Mouse (Mus musculus): ENCODE data around the gene Zfp804a. TPM values are rescaled to one million over a fixed set of nuclear protein-coding genes. Genes with fewer than 3 reads are reported as not detected.

Gene Zfp804a
- polyA plus RNA-seq, 1 experiment from 2014 or later, result 0.64 TPM

DNA sequence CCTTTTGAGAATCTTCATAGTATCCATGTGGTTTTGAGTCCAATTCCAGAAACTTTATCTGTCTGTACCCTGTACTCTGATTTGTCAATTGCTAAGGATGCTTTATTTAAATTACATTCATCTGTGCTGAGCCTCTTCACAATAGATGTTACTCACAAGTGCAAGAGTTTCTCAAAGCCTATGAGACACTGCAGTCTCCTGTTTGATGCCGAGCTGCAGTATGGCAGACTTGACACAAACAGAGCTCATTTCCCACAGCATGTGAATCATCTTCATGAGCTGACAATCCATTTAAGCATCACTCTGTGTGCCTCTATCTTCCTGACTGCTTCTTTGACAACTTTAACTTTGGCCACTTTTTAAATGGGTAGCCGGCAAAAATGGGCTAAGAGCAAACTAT, 60.6 kb downstream of the Zfp804a start:
- Histone ChIP-seq H3K27ac (ENCODE audit: poor library complexity, severe bottlenecking) (no peak overlapping the region), H3K4me2 (no peak overlapping the region), H3K36me3 (no peaks in the 10 kb centered on the region), H3K9ac (no peak overlapping the region), H3K4me1 (replicated peaks) (no peaks in the 10 kb centered on the region), H3K9me3 (replicated peaks) (no peaks in the 10 kb centered on the region), H3K4me3 (no peak overlapping the region), H3K27me3 (replicated peaks) (no peaks in the 10 kb centered on the region)
- ATAC-seq (ENCODE audit: insufficient number of reproducible peaks, low FRiP score), result no peak
- 72% methylated on average over 2 of the region's 2 CpGs for WGBS

- no peak for ATAC-seq (ENCODE audit: insufficient number of reproducible peaks, low FRiP score)
- Histone ChIP-seq H3K4me2 (no peak overlapping the region), H3K4me1 (replicated peaks) (no peaks in the 10 kb centered on the region), H3K9me3 (replicated peaks) (no peaks in the 10 kb centered on the region), H3K27ac (ENCODE audit: poor library complexity, severe bottlenecking) (no peak overlapping the region), H3K36me3 (no peaks in the 10 kb centered on the region), H3K27me3 (replicated peaks) (no peaks in the 10 kb centered on the region), H3K9ac (no peak overlapping the region), H3K4me3 (no peak overlapping the region)
- 41% methylated on average over 2 of the region's 2 CpGs for WGBS
Observed at GRCm38 (mm10) chr2:82119577-82119976, 66.6 kb downstream of the Zfp804a start.

- 85% methylated on average over 2 of the region's 2 CpGs for WGBS
- no peak overlapping the region for H3K9ac ChIP-seq
Observed at GRCm38 (mm10) chr2:82178693-82179092, 125.7 kb downstream of the Zfp804a start.

DNA sequence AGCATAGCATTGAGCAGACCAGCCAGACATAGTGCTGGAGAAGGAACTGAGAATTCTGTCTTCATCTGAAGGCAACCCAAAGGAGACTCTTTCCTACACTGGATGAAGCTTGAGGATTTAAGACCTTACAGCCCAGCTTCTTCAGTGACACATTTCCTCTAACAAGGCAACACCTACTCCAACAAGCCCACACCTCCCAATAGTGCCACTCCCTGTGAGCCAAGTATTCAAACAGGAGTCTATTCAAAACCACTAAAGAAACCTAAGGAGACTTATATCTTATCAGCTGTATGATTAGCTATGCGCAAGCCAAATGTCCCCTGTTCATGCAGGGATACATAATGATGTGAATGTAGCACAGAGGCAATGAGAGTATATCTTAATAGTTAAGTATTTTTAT, 128.0 kb downstream of the Zfp804a start:
- Histone ChIP-seq H3K27me3 (replicated peaks) (no peaks in the 10 kb centered on the region), H3K9ac (no peak overlapping the region), H3K4me2 (no peak overlapping the region), H3K9me3 (replicated peaks) (no peaks in the 10 kb centered on the region), H3K36me3 (no peaks in the 10 kb centered on the region), H3K27ac (ENCODE audit: poor library complexity, severe bottlenecking) (no peak overlapping the region), H3K4me1 (replicated peaks) (no peaks in the 10 kb centered on the region), H3K4me3 (no peak overlapping the region)
- ATAC-seq (ENCODE audit: insufficient number of reproducible peaks, low FRiP score), result no peak
- WGBS, result 51% methylated on average over 1 of the region's 1 CpGs

More at GRCm38 (mm10) chr2:82178693-82179092, 125.7 kb downstream of the Zfp804a start:
- Histone ChIP-seq H3K27ac (ENCODE audit: poor library complexity, severe bottlenecking) (no peak overlapping the region), H3K4me3 (no peak overlapping the region), H3K27me3 (replicated peaks) (no peaks in the 10 kb centered on the region), H3K9me3 (replicated peaks) (no peaks in the 10 kb centered on the region), H3K4me2 (no peak overlapping the region), H3K4me1 (replicated peaks) (no peaks in the 10 kb centered on the region), H3K36me3 (no peaks in the 10 kb centered on the region)
- ATAC-seq (ENCODE audit: insufficient number of reproducible peaks, low FRiP score), result no peak

GRCm38 (mm10) chr2:82199901-82200300, 146.9 kb downstream of the Zfp804a start:
- H3K27me3 ChIP-seq (replicated peaks), result no peaks in the 10 kb centered on the region
- no peak overlapping the region for H3K4me2 ChIP-seq
- ATAC-seq (ENCODE audit: insufficient number of reproducible peaks, low FRiP score), result no peak
- 78% methylated on average over 5 of the region's 5 CpGs for WGBS
- no peak overlapping the region for H3K4me3 ChIP-seq
- H3K9me3 ChIP-seq (replicated peaks), result no peaks in the 10 kb centered on the region
- H3K9ac ChIP-seq, result no peak overlapping the region
- H3K27ac ChIP-seq (ENCODE audit: poor library complexity, severe bottlenecking), result no peak overlapping the region
- H3K4me1 ChIP-seq (replicated peaks), result no peaks in the 10 kb centered on the region
- H3K36me3 ChIP-seq, result no peaks in the 10 kb centered on the region

- 76% methylated on average over 5 of the region's 5 CpGs for WGBS
- Histone ChIP-seq H3K27ac (ENCODE audit: poor library complexity, severe bottlenecking) (no peak overlapping the region), H3K4me3 (no peak overlapping the region), H3K9ac (no peak overlapping the region), H3K9me3 (replicated peaks) (no peaks in the 10 kb centered on the region), H3K4me1 (replicated peaks) (no peaks in the 10 kb centered on the region), H3K36me3 (no peaks in the 10 kb centered on the region), H3K4me2 (no peak overlapping the region), H3K27me3 (replicated peaks) (no peaks in the 10 kb centered on the region)
- no peak for ATAC-seq (ENCODE audit: insufficient number of reproducible peaks, low FRiP score)
Observed at GRCm38 (mm10) chr2:82200616-82201015, 147.6 kb downstream of the Zfp804a start.

- no peak overlapping the region for H3K9ac ChIP-seq
- H3K4me3 ChIP-seq, result no peak overlapping the region
- H3K4me2 ChIP-seq, result no peak overlapping the region
- no peaks in the 10 kb centered on the region for H3K27me3 ChIP-seq (replicated peaks)
- no peaks in the 10 kb centered on the region for H3K9me3 ChIP-seq (replicated peaks)
- H3K27ac ChIP-seq (ENCODE audit: poor library complexity, severe bottlenecking), result no peak overlapping the region
- no peaks in the 10 kb centered on the region for H3K4me1 ChIP-seq (replicated peaks)
- no peaks in the 10 kb centered on the region for H3K36me3 ChIP-seq
- 78% methylated on average over 1 of the region's 1 CpGs for WGBS
- ATAC-seq (ENCODE audit: insufficient number of reproducible peaks, low FRiP score), result no peak
Observed at GRCm38 (mm10) chr2:82210605-82211004, 157.6 kb downstream of the Zfp804a start.

GRCm38 (mm10) chr2:82211972-82212371, 158.9 kb downstream of the Zfp804a start:
- WGBS, result 82% methylated on average over 1 of the region's 1 CpGs
- H3K4me3 ChIP-seq, result no peak overlapping the region
- ATAC-seq (ENCODE audit: insufficient number of reproducible peaks, low FRiP score), result no peak

GRCm38 (mm10) chr2:82217873-82218272, 164.9 kb downstream of the Zfp804a start:
- Histone ChIP-seq H3K36me3 (no peaks in the 10 kb centered on the region), H3K9me3 (replicated peaks) (no peaks in the 10 kb centered on the region), H3K27me3 (replicated peaks) (no peaks in the 10 kb centered on the region), H3K4me2 (no peak overlapping the region), H3K27ac (ENCODE audit: poor library complexity, severe bottlenecking) (no peak overlapping the region), H3K4me1 (replicated peaks) (no peaks in the 10 kb centered on the region), H3K9ac (no peak overlapping the region), H3K4me3 (no peak overlapping the region)
- WGBS, result 23% methylated on average over 2 of the region's 2 CpGs
- no peak for ATAC-seq (ENCODE audit: insufficient number of reproducible peaks, low FRiP score)

More at GRCm38 (mm10) chr2:82211972-82212371, 158.9 kb downstream of the Zfp804a start:
- no peak overlapping the region for H3K27ac ChIP-seq (ENCODE audit: poor library complexity, severe bottlenecking)
- no peak overlapping the region for H3K9ac ChIP-seq
- no peaks in the 10 kb centered on the region for H3K9me3 ChIP-seq (replicated peaks)
- H3K36me3 ChIP-seq, result no peaks in the 10 kb centered on the region
- no peaks in the 10 kb centered on the region for H3K4me1 ChIP-seq (replicated peaks)
- H3K4me2 ChIP-seq, result no peak overlapping the region
- no peaks in the 10 kb centered on the region for H3K27me3 ChIP-seq (replicated peaks)

DNA sequence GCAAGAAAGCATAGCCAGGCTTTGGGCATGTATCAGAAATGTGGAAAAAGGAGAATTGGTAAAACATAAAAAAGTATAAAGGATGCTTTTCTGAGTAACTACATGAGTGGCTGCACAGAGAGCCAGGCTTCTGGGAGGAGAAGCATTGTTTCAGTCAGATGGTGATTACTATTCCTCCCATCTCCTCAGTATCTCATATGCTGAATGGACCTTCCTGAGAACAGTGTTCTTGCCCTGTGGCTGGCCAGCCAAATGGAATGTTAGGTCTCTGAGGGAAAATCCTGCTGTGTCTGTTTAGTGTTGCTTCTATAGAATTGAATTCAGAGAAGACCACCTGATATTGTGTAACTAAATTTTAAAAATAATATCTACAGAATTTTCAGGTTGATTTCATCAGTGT, 193.0 kb downstream of the Zfp804a start:
- H3K4me3 ChIP-seq, result no peak overlapping the region
- no peaks in the 10 kb centered on the region for H3K4me1 ChIP-seq (replicated peaks)
- no peaks in the 10 kb centered on the region for H3K9me3 ChIP-seq (replicated peaks)
- H3K36me3 ChIP-seq, result no peaks in the 10 kb centered on the region
- H3K27me3 ChIP-seq (replicated peaks), result no peaks in the 10 kb centered on the region
- H3K9ac ChIP-seq, result no peak overlapping the region
- no peak for ATAC-seq (ENCODE audit: insufficient number of reproducible peaks, low FRiP score)
- H3K27ac ChIP-seq (ENCODE audit: poor library complexity, severe bottlenecking), result no peak overlapping the region
- H3K4me2 ChIP-seq, result no peak overlapping the region

DNA sequence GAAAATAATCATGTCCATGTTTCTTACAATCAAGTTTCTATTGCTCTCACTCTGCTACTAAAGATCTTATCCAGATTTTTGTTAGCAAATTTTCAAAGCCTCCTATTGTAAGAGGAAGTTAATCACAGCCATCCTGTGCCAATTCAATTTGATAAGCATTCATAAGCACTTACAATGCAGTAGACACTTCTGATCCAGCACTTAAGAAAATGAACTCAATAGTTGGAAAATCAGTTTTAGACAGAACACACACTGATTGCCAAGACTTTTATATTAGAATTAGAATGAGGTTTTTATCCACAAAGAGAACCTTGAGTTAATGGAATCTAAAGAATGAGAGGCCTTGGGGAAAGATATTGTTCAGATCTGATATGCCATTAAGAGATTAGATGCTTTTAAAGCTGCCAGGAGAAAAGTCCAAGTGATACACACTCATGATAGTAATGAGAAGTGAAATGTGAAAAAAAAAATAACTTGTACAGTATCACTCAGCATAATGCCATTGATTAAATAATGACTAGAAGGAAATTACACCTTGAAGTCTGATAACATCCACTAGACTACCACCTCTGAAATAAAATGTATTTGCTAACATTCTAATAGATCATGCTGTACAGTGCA, 194.0 kb downstream of the Zfp804a start:
- no peaks in the 10 kb centered on the region for H3K4me1 ChIP-seq (replicated peaks)

GRCm38 (mm10) chr2:82253382-82253781, 200.4 kb downstream of the Zfp804a start:
- no peak overlapping the region for H3K9ac ChIP-seq
- no peaks in the 10 kb centered on the region for H3K27me3 ChIP-seq (replicated peaks)
- H3K9me3 ChIP-seq (replicated peaks), result no peaks in the 10 kb centered on the region
- no peak for ATAC-seq (ENCODE audit: insufficient number of reproducible peaks, low FRiP score)
- no peak overlapping the region for H3K27ac ChIP-seq (ENCODE audit: poor library complexity, severe bottlenecking)
- WGBS, result 65% methylated on average over 5 of the region's 5 CpGs
- no peaks in the 10 kb centered on the region for H3K36me3 ChIP-seq
- no peaks in the 10 kb centered on the region for H3K4me1 ChIP-seq (replicated peaks)
- H3K4me2 ChIP-seq, result no peak overlapping the region
- no peak overlapping the region for H3K4me3 ChIP-seq

More for the DNA sequence above, 194.0 kb downstream of the Zfp804a start:
- no peak overlapping the region for H3K4me3 ChIP-seq
- no peak overlapping the region for H3K9ac ChIP-seq
- ATAC-seq (ENCODE audit: insufficient number of reproducible peaks, low FRiP score), result no peak
- no peaks in the 10 kb centered on the region for H3K27me3 ChIP-seq (replicated peaks)
- H3K36me3 ChIP-seq, result no peaks in the 10 kb centered on the region
- H3K27ac ChIP-seq (ENCODE audit: poor library complexity, severe bottlenecking), result no peak overlapping the region
- H3K9me3 ChIP-seq (replicated peaks), result no peaks in the 10 kb centered on the region
- no peak overlapping the region for H3K4me2 ChIP-seq
